Mouse (Mus musculus): ENCODE measurements around the gene Ulk4.

Gene Ulk4

DNA sequence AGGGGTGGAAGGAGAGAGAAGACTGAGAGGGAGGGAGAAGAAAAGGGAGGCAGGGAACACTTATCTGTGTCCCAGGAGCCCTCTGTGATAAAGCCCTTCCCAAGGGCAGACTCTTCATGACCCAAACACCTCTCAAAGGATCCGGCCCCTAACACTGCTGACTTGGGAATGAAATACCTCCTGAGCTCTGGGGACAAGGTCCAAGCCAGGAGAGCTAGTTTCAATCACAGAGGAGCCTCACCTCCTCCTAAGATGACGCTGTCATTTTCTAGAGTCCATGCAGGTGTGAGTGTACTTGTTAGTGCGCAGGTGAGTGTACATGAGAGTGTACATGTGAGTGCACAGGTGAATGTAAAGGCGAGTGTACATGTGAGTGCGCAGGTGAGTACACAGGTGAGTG lies 292.0 kb downstream of the Ulk4 start:
- DNase-seq (ENCODE audit: extremely low spot score, low spot score) = no peak

DNA sequence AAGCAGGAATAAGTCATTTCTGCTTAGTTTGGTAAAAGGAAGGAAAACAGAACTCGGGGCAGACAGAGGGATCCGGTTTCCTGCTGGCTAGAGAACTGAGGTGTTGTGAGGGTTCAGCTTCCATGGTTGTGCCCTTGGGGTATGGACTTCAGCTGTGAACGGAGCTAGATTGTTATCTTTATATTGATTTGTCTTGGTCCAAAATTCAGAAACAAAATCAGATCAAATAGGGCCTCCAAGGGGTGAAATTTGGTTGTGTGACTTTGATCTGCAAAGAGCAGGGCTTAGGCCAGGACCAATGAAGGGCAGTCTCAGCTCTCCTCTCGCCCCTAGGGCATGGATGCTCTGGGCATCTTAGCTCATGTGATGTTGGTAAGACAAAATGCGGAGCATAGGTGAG lies 292.5 kb downstream of the Ulk4 start:
- no peak for DNase-seq (ENCODE audit: extremely low spot score, low spot score)

DNA sequence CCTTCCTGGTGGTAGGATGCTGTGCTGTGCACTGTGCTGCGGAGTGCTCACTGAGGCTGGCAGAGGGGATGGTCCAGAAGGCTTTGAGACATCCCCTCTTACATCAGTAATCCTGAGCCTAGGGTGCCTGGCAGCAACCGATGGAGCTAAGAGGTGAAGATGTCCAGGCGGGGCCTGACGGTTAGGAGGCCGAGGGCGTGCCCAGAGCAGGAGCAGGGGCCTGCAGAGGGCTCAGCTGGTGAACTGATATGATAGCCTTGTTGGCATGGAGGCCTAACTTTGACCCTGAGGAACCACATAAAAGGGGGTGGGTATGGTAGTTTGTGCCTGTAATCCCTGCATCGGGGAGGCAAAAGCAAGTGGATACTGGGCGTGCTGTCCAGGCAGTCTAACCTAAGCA lies 293.1 kb downstream of the Ulk4 start:
- DNase-seq (ENCODE audit: extremely low spot score, low spot score) = no peak

- no peak for DNase-seq (ENCODE audit: extremely low spot score, low spot score)
Measured at GRCm38 (mm10) chr9:120981777-120982176, 295.2 kb downstream of the Ulk4 start.

GRCm38 (mm10) chr9:120976856-120977255 lies 300.1 kb downstream of the Ulk4 start:
- DNase-seq (ENCODE audit: extremely low spot score, low spot score) = no peak

- no peak for DNase-seq (ENCODE audit: extremely low spot score, low spot score)
Measured at GRCm38 (mm10) chr9:120976158-120976557, 300.8 kb downstream of the Ulk4 start.

- no peak for DNase-seq (ENCODE audit: extremely low spot score, low spot score)
Measured at GRCm38 (mm10) chr9:120974209-120974608, 302.8 kb downstream of the Ulk4 start.

GRCm38 (mm10) chr9:120973026-120973515 lies 303.9 kb downstream of the Ulk4 start:
- DNase-seq (ENCODE audit: extremely low spot score, low spot score) = no peak

DNA sequence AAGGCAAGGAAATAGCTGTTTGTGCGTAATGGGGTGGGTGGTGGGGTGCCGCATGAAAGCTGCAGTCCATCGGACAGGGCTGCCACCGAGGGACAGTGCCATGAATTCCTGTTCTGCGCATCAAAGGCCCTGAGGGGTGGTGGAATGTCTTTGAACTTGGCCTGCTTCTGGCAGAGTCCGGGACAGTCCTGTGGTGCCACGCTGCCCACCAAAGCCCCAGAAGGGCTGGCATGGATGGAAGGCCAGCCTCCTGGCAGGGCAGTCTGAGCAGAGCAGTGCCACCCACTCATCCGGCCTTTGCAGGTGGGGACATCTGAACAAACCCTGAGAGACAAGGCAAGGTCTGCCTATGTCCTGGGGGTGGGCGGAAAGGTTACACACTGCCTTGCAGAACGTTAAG lies 312.0 kb downstream of the Ulk4 start:
- DNase-seq (ENCODE audit: extremely low spot score, low spot score) = no peak

GRCm38 (mm10) chr9:120964224-120964623 lies 312.8 kb downstream of the Ulk4 start:
- DNase-seq (ENCODE audit: extremely low spot score, low spot score) = no peak

DNA sequence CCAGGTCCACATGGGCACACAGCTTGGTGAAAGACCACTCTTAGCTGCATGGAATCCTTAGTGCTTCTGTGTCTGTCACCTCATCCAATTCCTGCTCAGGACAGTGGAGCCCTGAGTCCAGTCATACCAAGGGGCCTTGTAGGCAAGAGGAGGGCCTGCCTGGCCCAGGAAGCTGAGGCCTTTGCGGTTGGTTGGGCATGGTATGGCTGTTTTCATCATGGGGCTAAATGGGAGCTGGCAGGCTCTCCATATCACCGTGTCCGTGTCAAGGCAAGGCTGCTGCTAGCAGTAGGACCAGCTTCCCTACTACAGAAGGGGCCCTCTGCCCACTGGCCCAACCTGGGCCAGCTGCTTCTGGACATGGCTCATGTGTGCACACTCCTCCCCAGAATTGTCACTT lies 313.3 kb downstream of the Ulk4 start:
- no peak for DNase-seq (ENCODE audit: extremely low spot score, low spot score)

DNA sequence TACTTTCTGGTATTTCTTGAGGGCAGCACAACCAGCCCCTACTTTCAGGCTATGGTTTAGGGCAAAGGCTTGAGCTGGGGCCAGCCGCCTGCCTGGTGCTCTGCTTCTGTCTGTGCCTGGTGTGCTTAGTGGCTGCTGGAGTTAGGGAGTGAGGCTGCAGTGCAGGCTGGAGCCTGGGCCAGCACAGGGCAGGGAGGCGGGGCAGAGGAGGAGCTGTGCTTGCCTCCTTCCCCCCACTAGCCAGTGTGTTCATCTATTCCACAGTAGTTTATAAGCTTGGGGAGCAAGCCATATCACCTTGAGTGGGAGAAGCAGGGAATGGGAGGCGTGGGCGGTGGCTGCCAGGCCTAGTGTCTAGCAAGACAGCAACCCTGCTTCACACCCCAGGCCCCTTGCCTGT lies 313.9 kb downstream of the Ulk4 start:
- no peak for DNase-seq (ENCODE audit: extremely low spot score, low spot score)

- no peak for DNase-seq (ENCODE audit: extremely low spot score, low spot score)
Measured at GRCm38 (mm10) chr9:120961969-120962700, 314.9 kb downstream of the Ulk4 start.

DNA sequence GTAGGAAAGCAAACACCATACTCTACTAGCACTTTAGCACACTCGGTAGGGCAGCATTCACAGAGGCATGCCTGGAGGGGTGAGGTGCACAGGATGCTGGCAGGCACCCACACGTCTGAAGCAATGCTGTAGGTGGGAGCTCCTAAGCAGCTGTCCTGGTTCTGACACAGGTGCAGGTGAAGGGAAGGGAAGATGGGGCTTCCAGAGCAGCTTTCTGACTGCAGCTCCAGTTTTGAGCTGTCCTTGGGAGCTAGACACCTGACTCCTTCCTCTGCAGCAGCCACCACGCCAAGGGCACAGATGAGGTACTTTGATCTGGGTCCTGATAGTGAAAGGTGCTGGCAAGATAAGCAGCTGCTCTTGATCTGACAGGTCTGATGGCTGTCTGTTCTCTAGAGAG lies 315.5 kb downstream of the Ulk4 start:
- no peak for DNase-seq (ENCODE audit: extremely low spot score, low spot score)

GRCm38 (mm10) chr9:120960611-120961010 lies 316.4 kb downstream of the Ulk4 start:
- DNase-seq (ENCODE audit: extremely low spot score, low spot score) = no peak

DNA sequence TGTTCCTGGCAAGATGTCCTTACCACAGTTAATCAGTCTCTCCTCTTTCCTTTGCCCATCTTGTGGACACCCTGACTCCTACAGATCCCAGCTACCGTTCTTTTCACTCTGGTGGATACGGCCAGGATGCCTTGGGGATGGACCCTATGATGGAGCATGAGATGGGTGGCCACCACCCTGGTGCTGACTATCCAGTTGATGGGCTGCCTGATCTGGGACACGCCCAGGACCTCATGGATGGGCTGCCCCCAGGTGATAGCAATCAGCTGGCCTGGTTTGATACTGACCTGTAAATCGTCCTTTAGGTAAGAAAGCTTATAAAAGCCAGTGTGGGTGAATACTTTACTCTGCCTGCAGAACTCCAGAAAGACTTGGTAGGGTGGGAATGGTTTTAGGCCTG lies 317.8 kb downstream of the Ulk4 start:
- no peak for DNase-seq (ENCODE audit: extremely low spot score, low spot score)

- no peak for DNase-seq (ENCODE audit: extremely low spot score, low spot score)
Measured at GRCm38 (mm10) chr9:120958560-120958959, 318.4 kb downstream of the Ulk4 start.

DNA sequence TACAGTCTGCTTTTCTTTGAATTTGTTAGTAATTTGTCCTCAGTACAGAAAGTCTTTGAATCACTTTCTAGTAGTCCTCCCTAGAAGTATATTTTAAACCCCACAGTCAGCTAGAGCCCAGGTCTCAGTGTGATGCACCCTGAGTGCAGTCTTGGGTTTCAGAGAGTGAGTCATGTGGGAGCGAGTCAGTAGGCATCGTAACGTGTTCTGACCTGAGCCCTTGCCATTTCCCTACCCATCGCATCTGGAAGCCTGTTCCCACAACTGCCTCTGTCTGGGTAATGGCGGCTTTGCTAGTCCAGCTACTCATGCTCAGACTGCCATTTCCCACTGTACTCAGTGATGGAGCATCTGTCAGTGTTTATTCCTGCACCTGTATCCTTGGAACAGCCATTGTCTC lies 318.9 kb downstream of the Ulk4 start:
- no peak for DNase-seq (ENCODE audit: extremely low spot score, low spot score)

DNA sequence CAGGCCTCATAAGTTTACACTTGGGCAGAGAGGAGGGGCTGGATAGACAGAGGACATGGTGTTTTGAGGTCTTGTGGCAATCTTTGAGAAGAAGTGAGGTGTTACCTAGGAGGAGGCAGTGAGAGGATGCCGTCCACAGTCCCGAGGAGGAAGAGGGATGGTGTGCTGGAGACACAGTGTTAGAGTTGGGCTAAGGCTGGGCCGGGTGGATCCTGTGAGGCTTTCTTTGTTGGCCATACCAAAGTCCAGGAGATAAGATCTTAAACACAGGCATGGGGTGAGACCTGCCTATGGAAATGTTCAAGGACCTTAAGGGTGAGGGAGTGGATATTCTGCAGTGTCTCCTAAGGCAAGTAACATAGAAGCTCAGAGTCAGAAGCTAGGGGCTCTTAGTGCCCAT lies 325.1 kb downstream of the Ulk4 start:
- no peak for DNase-seq (ENCODE audit: extremely low spot score, low spot score)

DNA sequence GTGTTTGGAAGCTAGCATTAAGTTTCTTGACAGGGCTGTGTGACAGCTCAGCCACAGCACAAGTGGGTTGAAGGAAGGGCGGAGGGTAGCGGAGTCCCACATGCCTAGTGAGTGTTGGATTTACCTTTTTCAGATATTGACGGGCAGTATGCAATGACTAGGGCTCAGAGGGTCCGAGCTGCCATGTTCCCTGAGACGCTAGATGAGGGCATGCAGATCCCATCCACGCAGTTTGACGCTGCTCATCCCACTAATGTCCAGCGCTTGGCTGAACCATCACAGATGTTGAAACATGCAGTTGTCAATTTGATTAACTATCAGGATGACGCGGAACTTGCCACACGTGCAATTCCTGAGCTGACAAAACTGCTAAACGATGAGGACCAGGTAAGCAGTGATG lies 326.2 kb downstream of the Ulk4 start:
- DNase-seq (ENCODE audit: extremely low spot score, low spot score) = no peak

DNA sequence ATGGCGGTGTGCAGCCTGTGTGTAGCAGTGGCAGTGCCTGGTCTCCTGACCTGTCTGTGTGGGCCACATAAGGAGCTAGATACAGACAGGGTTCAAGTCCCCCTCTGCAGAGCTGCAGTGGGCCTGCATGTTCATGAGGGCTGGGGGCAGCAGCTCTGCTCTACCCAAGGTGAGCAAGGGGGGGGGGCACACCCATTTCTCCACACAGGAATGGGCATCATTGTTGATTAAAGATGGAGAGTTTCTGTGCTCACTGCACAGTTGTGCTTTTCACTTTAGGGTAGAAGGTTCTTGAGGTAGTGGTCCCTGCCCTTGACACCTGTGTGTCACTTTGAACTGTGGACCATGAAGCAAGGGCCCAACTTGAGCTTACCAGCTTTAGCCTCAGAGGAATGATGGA lies 328.2 kb downstream of the Ulk4 start:
- DNase-seq (ENCODE audit: extremely low spot score, low spot score) = no peak

GRCm38 (mm10) chr9:120946131-120946530 lies 330.9 kb downstream of the Ulk4 start:
- DNase-seq (ENCODE audit: extremely low spot score, low spot score) = no peak

DNA sequence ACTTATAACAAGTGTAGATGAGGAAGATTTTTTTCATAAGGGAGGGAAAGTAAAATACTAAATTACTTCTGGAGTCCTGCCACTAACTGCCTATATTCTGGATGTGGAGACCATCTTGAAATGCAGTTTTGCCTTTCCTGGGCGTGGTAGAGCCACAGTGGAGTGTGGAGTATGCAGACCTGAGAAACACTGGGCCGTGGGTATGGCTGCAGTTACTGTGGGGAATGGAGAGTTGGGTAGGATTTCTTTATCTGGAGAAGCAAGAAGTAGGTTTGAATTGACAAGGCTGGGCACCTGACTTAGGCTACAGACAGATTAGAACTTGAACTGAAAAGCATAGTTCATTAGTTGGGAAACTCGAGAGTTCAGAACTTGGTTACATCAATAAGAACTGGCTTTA lies 332.8 kb downstream of the Ulk4 start:
- no peak for DNase-seq (ENCODE audit: extremely low spot score, low spot score)

DNA sequence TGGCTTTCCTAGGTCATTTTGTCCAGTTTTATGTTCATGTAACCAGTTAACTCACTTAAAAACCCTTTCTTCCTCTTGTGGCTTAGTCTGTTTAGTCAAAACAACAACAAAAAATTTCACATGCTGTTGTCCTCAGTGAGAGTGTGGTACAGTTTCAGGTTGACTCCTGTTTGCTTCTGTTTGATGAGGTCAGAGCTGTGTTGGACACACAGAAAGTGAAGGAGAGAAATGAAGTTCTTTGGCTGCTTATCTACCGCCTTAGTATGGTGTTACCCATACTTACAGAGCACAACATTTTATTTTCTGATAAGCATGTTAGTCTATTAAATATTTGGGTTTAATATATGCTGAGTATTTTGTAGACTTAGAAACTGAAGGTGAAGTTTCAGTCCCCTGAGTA lies 333.2 kb downstream of the Ulk4 start:
- no peak for DNase-seq (ENCODE audit: extremely low spot score, low spot score)
